ENCODE assay signal across 15 mouse cellular contexts in genomic region chr14:17408343-17408742, GRCm38 (mm10).
"Had no signal": no experiment of that assay in that cellular context is flagged by ENCODE, and none has a peak within 500 bp of the region (broad histone marks: within the 10 kb centered on the region; RNA-seq: fewer than 3 reads in every experiment).

No protein-coding gene starts in this region.

- DNase-seq: kidney, adult 18-20 months; kidney, postnatal 10 days; kidney, postnatal 4 days; lung, adult 18-20 months; lung, postnatal 36 days; midbrain, embryonic 14.5 days; right cerebral cortex, postnatal 14 days; thymus, adult 2 months; thymus, postnatal 25 days had no signal

- H3K27ac ChIP-seq: intestine, embryonic 15.5 days; layer of hippocampus, adult 2 months; liver, embryonic 14.5 days; midbrain, embryonic 10.5 days; neural tube, embryonic 12.5 days; stomach, embryonic 15.5 days had no signal

- H3K9ac ChIP-seq: intestine, embryonic 15.5 days; liver, embryonic 14.5 days; neural tube, embryonic 12.5 days; stomach, embryonic 15.5 days had no signal

- H3K36me3 ChIP-seq: intestine, embryonic 15.5 days; midbrain, embryonic 10.5 days; neural tube, embryonic 12.5 days; stomach, embryonic 15.5 days had no signal

- H3K4me2 ChIP-seq: intestine, embryonic 15.5 days; neural tube, embryonic 12.5 days; stomach, embryonic 15.5 days had no signal

- ATAC-seq: intestine, embryonic 15.5 days had no signal

- H3K9me3 ChIP-seq: intestine, embryonic 15.5 days; midbrain, embryonic 10.5 days; neural tube, embryonic 12.5 days; stomach, embryonic 15.5 days had no signal

- H3K4me1 ChIP-seq: neural tube, embryonic 12.5 days; stomach, embryonic 15.5 days had no signal

- H3K4me3 ChIP-seq: intestine, embryonic 15.5 days; layer of hippocampus, adult 2 months; midbrain, embryonic 10.5 days; neural tube, embryonic 12.5 days; stomach, embryonic 15.5 days had no signal

- H3K27me3 ChIP-seq: intestine, embryonic 15.5 days; neural tube, embryonic 12.5 days; stomach, embryonic 15.5 days had no signal
